Mouse (Mus musculus): ENCODE data around the gene Dxo. TPM values are rescaled to one million over a fixed set of nuclear protein-coding genes. Genes with fewer than 3 reads are reported as not detected.
A peak's percentile ranks its signal among the peaks of the same experiment; 100 is the strongest.

Gene Dxo
- polyA plus RNA-seq, 1 experiment from 2014 or later = 65.3 TPM

DNA sequence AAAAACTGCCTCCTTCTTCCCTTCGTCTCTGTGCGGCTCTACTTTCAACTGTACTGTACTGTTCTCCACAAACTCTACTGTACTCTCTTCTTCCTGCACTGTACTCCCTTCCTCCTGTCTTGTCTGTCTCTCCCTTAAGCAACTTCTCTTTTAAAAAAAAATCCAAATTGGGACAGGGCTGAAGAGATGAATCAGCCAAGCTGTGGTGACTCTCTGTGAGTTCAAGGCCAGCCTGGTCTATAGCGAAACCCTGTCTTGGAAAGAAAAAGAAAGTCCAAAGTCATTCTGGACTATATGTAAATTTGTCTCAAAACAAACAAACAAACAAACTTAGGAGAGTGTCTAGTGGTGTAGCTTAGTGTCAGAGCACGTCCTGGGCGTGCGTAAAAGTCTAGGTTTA, 37.5 kb downstream of the Dxo start:
- Histone ChIP-seq H3K4me2 (ENCODE audit: low read depth, low read length) (no peak overlapping the region), H3K9me3 (replicated peaks; ENCODE audit: control insufficient read depth, low read length) (no peaks in the 10 kb centered on the region), H3K36me3 (replicated peaks; ENCODE audit: control insufficient read depth, insufficient read depth, low read depth, low read length) (no peaks in the 10 kb centered on the region), H3K9ac (replicated peaks; ENCODE audit: low read length) (no peak overlapping the region), H3K4me1 (ENCODE audit: control insufficient read depth, insufficient read depth, low read length) (no peaks in the 10 kb centered on the region; the same call in 1 of the 2 replicates), H3K4me3 (ENCODE audit: low read depth, low read length) (no peak overlapping the region), H3K27me3 (ENCODE audit: control insufficient read depth, insufficient read depth, low read length) (no peaks in the 10 kb centered on the region), H3K27ac (replicated peaks; ENCODE audit: low read depth, low read length) (no peak overlapping the region)
- no peak for DNase-seq (ENCODE audit: low spot score)
- 89% methylated on average over 6 of the region's 6 CpGs for WGBS
- ATAC-seq (replicated peaks; ENCODE audit: insufficient number of reproducible peaks, low FRiP score, low TSS enrichment, low read depth) = no peak

DNA sequence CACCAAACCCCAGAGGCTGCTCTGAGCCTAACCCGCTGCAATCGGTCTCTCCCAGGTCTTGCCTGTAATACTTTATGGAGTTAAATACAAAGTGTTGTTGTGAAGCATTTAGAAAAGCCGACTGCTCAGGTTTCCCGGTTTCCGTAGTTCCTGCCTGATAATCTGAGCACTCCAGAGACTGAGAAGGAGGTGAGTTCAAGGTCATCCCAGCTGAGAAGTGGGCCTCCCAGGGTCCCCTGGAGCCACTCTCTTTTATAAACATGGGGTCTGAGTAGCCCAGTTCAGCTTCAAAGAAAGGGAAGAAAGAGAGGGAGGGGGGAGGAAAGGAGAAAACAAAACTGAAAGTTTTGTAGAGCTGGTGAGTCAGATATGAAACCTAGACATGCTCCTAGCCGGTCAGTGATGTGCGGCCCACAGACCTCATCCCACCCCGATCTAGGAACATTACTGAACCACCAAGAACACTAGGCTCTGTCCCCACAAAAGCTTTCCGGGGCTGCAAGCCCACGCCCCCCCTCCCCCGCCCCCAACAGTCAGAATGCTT, 42.6 kb downstream of the Dxo start, which contains the start of gene Zbtb12:
Gene Zbtb12, plus strand, starts transcription at position 148 of the 544 bp plus-strand sequence.
- peak; percentile 46 for DNase-seq (ENCODE audit: low spot score)
- Histone ChIP-seq H3K4me1 (ENCODE audit: control insufficient read depth, insufficient read depth, low read length) (peaks cover 6% of the 10 kb centered on the region), H3K4me3 (ENCODE audit: low read depth, low read length) (no peak within 1 kb of the TSS), H3K9me3 (replicated peaks; ENCODE audit: control insufficient read depth, low read length) (no peaks in the 10 kb centered on the region), H3K36me3 (replicated peaks; ENCODE audit: control insufficient read depth, insufficient read depth, low read depth, low read length) (no peaks in the 10 kb centered on the region), H3K27ac (replicated peaks; ENCODE audit: low read depth, low read length) (no peak within 1 kb of the TSS), H3K9ac (replicated peaks; ENCODE audit: low read length) (no peak within 1 kb of the TSS), H3K27me3 (ENCODE audit: control insufficient read depth, insufficient read depth, low read length) (no peaks in the 10 kb centered on the region), H3K4me2 (ENCODE audit: low read depth, low read length) (no peak within 1 kb of the TSS)
- WGBS = 46% methylated on average over 11 of the region's 11 CpGs
- 0 out of 2 replicates have a peak, but pooled peaks have one; percentile 31 for ATAC-seq (replicated peaks; ENCODE audit: insufficient number of reproducible peaks, low FRiP score, low TSS enrichment, low read depth)

DNA sequence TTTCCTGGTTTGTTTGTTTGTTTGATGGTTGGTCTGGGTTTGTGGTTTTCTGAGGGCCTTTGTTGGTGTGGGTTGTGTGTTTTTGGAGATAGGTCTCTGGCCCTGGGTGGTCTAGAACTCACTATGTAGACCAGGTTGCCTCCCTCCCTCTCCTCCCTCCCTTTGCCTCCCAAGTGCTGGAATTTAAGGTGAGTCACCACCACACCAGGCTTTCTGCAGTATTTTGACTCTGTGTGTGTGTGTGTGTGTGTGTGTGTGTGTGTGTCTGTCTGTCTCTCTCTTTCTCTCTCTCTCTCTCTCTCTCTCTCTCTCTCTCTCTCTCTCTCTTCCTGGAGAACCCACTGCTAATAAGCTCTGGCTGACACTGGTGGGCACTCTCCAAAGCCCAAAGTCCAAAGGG, 44.3 kb downstream of the Dxo start:
- Histone ChIP-seq H3K4me2 (ENCODE audit: low read depth, low read length) (no peak overlapping the region), H3K9ac (replicated peaks; ENCODE audit: low read length) (no peak overlapping the region), H3K4me3 (ENCODE audit: low read depth, low read length) (no peak overlapping the region), H3K27ac (replicated peaks; ENCODE audit: low read depth, low read length) (no peak overlapping the region), H3K27me3 (ENCODE audit: control insufficient read depth, insufficient read depth, low read length) (no peaks in the 10 kb centered on the region), H3K36me3 (replicated peaks; ENCODE audit: control insufficient read depth, insufficient read depth, low read depth, low read length) (no peaks in the 10 kb centered on the region), H3K9me3 (replicated peaks; ENCODE audit: control insufficient read depth, low read length) (no peaks in the 10 kb centered on the region), H3K4me1 (ENCODE audit: control insufficient read depth, insufficient read depth, low read length) (peaks cover 6% of the 10 kb centered on the region)
- no peak for ATAC-seq (replicated peaks; ENCODE audit: insufficient number of reproducible peaks, low FRiP score, low TSS enrichment, low read depth)
- no peak for DNase-seq (ENCODE audit: low spot score)

DNA sequence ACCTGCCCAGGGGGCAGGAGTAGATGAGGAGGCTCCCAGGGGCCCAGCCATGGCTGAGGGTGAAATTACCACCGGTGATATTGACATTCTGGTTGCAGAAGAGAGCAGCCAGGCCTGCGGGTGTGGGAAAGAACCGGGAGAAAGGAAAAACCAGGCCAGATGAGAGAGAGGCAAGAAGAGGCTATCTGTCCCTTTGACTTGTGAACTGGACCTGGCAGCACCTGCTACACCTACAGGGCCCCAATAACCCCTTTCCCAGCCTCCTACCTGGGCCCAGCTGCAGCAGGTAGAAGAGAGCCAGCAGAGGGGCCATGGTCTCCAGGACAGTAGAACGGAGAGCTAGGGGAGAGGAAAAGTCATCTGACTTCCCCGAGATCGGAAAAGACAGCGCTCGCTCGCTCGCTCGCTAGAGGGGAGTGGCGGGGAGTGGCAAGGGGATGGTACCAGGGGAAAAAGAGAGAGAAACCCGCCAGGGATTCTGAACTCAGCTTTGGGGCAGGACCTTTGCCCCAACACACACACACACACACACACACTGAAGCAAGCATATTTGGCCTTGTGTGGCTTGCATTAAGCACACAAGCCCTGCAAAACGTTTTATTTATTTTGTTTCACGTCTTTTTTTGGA, 45.0 kb downstream of the Dxo start, which contains the start of gene Gm20547:
Gene Gm20547, minus strand, starts transcription at position 360 of the 628 bp plus-strand sequence.
- no peak for ATAC-seq (replicated peaks; ENCODE audit: insufficient number of reproducible peaks, low FRiP score, low TSS enrichment, low read depth)
- Histone ChIP-seq H3K36me3 (replicated peaks; ENCODE audit: control insufficient read depth, insufficient read depth, low read depth, low read length) (no peaks in the 10 kb centered on the region), H3K4me2 (ENCODE audit: low read depth, low read length) (no peak within 1 kb of the TSS; the same call in 1 of the 2 replicates), H3K27ac (replicated peaks; ENCODE audit: low read depth, low read length) (no peak within 1 kb of the TSS), H3K9ac (replicated peaks; ENCODE audit: low read length) (peak within 1 kb of the TSS; percentile 18; the same call in 1 of the 2 replicates), H3K4me1 (ENCODE audit: control insufficient read depth, insufficient read depth, low read length) (peaks cover 6% of the 10 kb centered on the region), H3K4me3 (ENCODE audit: low read depth, low read length) (no peak within 1 kb of the TSS), H3K27me3 (ENCODE audit: control insufficient read depth, insufficient read depth, low read length) (no peaks in the 10 kb centered on the region), H3K9me3 (replicated peaks; ENCODE audit: control insufficient read depth, low read length) (no peaks in the 10 kb centered on the region)
- DNase-seq (ENCODE audit: low spot score) = no peak
- 5% methylated on average over 15 of the region's 15 CpGs for WGBS

DNA sequence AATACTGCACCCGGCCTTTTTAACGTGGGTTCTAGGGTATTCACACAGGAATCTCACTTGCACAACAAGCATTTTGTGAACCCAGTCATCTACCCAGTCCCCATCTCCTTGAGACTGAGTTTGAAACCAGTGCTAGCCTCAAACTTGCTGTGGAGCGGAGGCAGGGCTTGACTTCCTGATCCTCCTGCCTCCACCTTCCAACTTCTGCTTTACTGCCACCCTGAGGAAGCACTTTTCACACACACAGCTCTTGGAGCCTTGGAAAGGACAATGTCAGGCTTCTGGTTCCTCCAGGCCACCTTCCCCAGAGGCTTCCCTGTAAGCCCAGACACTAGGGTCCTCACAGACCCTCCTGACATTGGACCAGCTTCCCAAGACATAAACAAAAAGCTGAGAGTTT, 46.5 kb downstream of the Dxo start:
- Histone ChIP-seq H3K27ac (replicated peaks; ENCODE audit: low read depth, low read length) (no peak overlapping the region), H3K9me3 (replicated peaks; ENCODE audit: control insufficient read depth, low read length) (no peaks in the 10 kb centered on the region), H3K9ac (replicated peaks; ENCODE audit: low read length) (no peak overlapping the region), H3K4me2 (ENCODE audit: low read depth, low read length) (no peak overlapping the region), H3K4me1 (ENCODE audit: control insufficient read depth, insufficient read depth, low read length) (peaks cover 6% of the 10 kb centered on the region), H3K4me3 (ENCODE audit: low read depth, low read length) (no peak overlapping the region), H3K27me3 (ENCODE audit: control insufficient read depth, insufficient read depth, low read length) (no peaks in the 10 kb centered on the region), H3K36me3 (replicated peaks; ENCODE audit: control insufficient read depth, insufficient read depth, low read depth, low read length) (no peaks in the 10 kb centered on the region)
- WGBS = 63% methylated on average over 3 of the region's 3 CpGs
- DNase-seq (ENCODE audit: low spot score) = no peak
- ATAC-seq (replicated peaks; ENCODE audit: insufficient number of reproducible peaks, low FRiP score, low TSS enrichment, low read depth) = no peak

DNA sequence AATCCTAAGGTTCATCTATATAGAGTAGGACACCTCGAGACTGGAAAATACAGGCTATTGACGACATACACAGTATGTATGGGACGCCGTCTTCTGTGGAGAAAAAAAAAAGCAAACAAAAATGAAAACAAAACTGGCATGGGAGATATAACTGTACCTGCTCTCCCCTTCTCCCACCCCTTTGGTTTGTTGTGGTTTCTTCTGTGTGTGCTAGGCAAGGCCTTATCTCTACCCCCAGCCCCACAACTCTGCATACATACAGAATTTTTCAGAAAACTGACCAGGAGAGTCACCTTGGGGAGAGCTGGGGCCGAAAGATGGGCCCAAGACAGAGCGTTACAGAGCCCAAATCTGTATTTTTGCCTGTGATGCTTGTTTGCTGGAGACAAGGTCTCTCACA, 47.9 kb downstream of the Dxo start:
- DNase-seq (ENCODE audit: low spot score) = no peak
- H3K36me3 ChIP-seq (replicated peaks; ENCODE audit: control insufficient read depth, insufficient read depth, low read depth, low read length) = no peaks in the 10 kb centered on the region
- no peak overlapping the region for H3K27ac ChIP-seq (replicated peaks; ENCODE audit: low read depth, low read length)
- H3K4me2 ChIP-seq (ENCODE audit: low read depth, low read length) = no peak overlapping the region
- H3K27me3 ChIP-seq (ENCODE audit: control insufficient read depth, insufficient read depth, low read length) = no peaks in the 10 kb centered on the region
- H3K9me3 ChIP-seq (replicated peaks; ENCODE audit: control insufficient read depth, low read length) = no peaks in the 10 kb centered on the region
- no peak overlapping the region for H3K9ac ChIP-seq (replicated peaks; ENCODE audit: low read length)
- H3K4me3 ChIP-seq (ENCODE audit: low read depth, low read length) = no peak overlapping the region
- 85% methylated on average over 6 of the region's 6 CpGs for WGBS
- peaks cover 3% of the 10 kb centered on the region for H3K4me1 ChIP-seq (ENCODE audit: control insufficient read depth, insufficient read depth, low read length)
- ATAC-seq (replicated peaks; ENCODE audit: insufficient number of reproducible peaks, low FRiP score, low TSS enrichment, low read depth) = no peak

DNA sequence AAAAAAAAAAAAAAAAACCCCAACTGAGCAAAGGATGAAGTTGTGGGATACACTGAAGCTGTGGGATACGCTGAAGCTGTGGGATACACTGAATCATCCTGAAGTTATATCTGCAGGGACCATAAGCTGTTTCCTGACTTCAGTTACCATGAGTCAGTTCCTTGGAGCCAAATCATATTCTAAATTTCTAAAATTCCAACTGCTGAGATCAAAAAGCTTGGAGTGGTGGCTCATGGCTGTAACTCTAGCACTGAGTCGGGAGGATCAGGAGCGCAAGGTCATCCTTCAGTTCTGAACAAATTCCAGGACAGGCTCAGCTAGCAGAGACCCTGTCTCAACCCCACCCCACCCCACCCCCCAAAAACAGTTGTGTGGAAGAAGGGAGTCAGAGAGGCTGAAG, 48.8 kb downstream of the Dxo start:
- H3K4me1 ChIP-seq (ENCODE audit: control insufficient read depth, insufficient read depth, low read length) = peaks cover 2% of the 10 kb centered on the region; the same call in 1 of the 2 replicates
- H3K4me3 ChIP-seq (ENCODE audit: low read depth, low read length) = no peak overlapping the region
- H3K27me3 ChIP-seq (ENCODE audit: control insufficient read depth, insufficient read depth, low read length) = no peaks in the 10 kb centered on the region
- H3K4me2 ChIP-seq (ENCODE audit: low read depth, low read length) = no peak overlapping the region
- no peaks in the 10 kb centered on the region for H3K9me3 ChIP-seq (replicated peaks; ENCODE audit: control insufficient read depth, low read length)
- DNase-seq (ENCODE audit: low spot score) = no peak
- H3K9ac ChIP-seq (replicated peaks; ENCODE audit: low read length) = no peak overlapping the region
- H3K27ac ChIP-seq (replicated peaks; ENCODE audit: low read depth, low read length) = no peak overlapping the region
- ATAC-seq (replicated peaks; ENCODE audit: insufficient number of reproducible peaks, low FRiP score, low TSS enrichment, low read depth) = no peak
- WGBS = 81% methylated on average over 3 of the region's 3 CpGs
- H3K36me3 ChIP-seq (replicated peaks; ENCODE audit: control insufficient read depth, insufficient read depth, low read depth, low read length) = no peaks in the 10 kb centered on the region

DNA sequence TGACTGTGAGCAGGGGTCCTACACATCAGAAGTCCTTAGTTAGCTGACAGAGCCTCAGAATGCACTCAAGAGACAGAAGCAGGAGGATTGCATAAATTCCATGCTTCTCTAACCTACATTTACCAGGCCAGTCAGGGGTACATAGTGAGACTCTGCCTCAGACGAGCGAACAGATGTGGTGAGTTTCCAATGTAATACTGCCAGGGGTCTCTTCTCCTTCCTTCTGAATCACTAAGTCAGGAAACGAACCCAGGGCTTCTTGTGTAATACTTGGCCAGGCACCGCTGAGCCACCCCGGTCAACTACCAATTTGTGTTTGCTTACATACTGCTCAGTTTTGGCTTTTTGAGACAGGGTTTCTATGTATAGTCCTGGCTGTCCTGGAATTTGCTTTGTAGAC, 51.1 kb downstream of the Dxo start:
- H3K36me3 ChIP-seq (replicated peaks; ENCODE audit: control insufficient read depth, insufficient read depth, low read depth, low read length) = no peaks in the 10 kb centered on the region
- H3K4me3 ChIP-seq (ENCODE audit: low read depth, low read length) = no peak overlapping the region
- H3K9ac ChIP-seq (replicated peaks; ENCODE audit: low read length) = no peak overlapping the region
- H3K4me2 ChIP-seq (ENCODE audit: low read depth, low read length) = no peak overlapping the region
- H3K4me1 ChIP-seq (ENCODE audit: control insufficient read depth, insufficient read depth, low read length) = no peaks in the 10 kb centered on the region
- no peak overlapping the region for H3K27ac ChIP-seq (replicated peaks; ENCODE audit: low read depth, low read length)
- no peaks in the 10 kb centered on the region for H3K9me3 ChIP-seq (replicated peaks; ENCODE audit: control insufficient read depth, low read length)
- H3K27me3 ChIP-seq (ENCODE audit: control insufficient read depth, insufficient read depth, low read length) = no peaks in the 10 kb centered on the region
- DNase-seq (ENCODE audit: low spot score) = no peak
- ATAC-seq (replicated peaks; ENCODE audit: insufficient number of reproducible peaks, low FRiP score, low TSS enrichment, low read depth) = no peak
- 85% methylated on average over 5 of the region's 5 CpGs for whole genome bisulfite sequencing

Data from embryonic facial prominence, embryonic 11.5 days (tissue).